Mouse (Mus musculus) embryonic stem cell, embryonic (primary cell): ENCODE data around the gene Psg19.
"Not testable (repeated sequence)": the region's sequence is repeated elsewhere in the genome, so short reads cannot be mapped to it uniquely, and the experiment has no call there.

Source experiments
- CTCF ChIA-PET, 4 experiments: fragments of 300-600 bp in 2 of 4; fragments of 350-600 bp in 2 of 4; sonication (Branson Sonifier 250); formaldehyde crosslinking; loops; one replicate each; lab custom pipeline; 2022; ENCODE audit warnings: inconsistent platforms in 2 of 4; lab: Charles Lee
- POLR2A ChIA-PET, 4 experiments: fragments of 300-600 bp in 2 of 4; fragments of 350-600 bp in 2 of 4; sonication (Branson Sonifier 250); formaldehyde crosslinking; loops; one replicate each; lab custom pipeline; 2022; ENCODE audit warnings: antibody characterized with exemption in 4 of 4, inconsistent platforms in 1 of 4; lab: Charles Lee

Psg19 gene

DNA sequence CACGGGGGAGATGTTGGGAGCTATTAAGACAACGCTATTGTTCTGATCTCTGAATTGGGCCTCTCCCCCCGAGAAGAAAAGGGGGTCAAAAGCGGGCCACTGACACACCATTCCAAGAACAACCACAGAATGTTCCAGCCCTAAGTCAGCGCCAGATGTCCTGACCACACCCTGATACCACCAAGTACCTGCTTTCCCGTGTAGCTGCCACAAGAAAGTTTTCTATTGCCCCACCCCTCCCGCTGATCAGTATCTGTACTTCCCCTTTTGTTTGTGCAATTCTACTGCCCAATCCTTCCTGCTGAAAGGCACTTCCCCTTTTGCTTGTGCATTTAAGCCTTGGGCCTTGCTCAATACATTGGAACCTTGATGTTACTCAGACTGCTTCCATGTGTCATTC lies 38.2 kb downstream of the Psg19 start:
- POLR2A ChIA-PET: not testable (repeated sequence)
- CTCF ChIA-PET: interaction anchor here in 1 of 4 experiments (0.9 kb wide), 1 partner anchor 68 kb away, joined by 4 read pairs; no protein-coding TSS in a partner anchor

DNA sequence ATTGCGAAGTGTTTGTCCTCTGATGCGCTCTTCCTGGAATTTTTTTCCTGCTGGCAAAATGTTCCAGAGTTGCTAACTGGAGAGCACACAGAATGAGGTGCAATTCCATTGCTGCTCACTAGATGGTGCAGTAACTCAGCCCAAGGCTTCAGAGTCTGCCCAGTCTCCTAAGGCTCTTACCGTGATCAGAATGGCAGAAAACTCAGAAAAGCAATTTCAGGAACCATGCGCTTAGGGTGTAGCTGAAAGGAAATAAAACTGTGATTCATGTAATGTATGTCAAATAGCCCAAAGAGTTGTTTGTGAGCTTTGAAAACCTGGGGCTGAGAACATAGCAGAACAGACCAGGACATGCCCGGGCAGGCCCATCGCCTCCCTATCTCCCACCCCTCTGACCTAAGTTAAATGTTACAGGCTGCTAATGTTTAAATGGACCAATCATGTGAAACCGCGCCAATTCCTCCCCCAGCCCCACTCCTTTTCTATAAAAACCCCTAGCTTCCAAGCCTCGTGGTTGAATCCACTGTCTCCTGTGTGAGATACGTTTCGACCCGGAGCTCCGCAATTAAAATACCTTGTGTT lies 48.3 kb downstream of the Psg19 start:
- ChIA-PET CTCF (interaction anchor here in 1 of 4 experiments (1.1 to 1.3 kb wide), 3 partner anchors 31 to 49 kb away, joined by 3 to 5 read pairs (median 3); partner anchors contain the start of gene Psg19), POLR2A (interaction anchor here in 1 of 4 experiments (1.5 kb wide), 1 partner anchor 11 kb away, joined by 4 read pairs; no protein-coding TSS in a partner anchor)

DNA sequence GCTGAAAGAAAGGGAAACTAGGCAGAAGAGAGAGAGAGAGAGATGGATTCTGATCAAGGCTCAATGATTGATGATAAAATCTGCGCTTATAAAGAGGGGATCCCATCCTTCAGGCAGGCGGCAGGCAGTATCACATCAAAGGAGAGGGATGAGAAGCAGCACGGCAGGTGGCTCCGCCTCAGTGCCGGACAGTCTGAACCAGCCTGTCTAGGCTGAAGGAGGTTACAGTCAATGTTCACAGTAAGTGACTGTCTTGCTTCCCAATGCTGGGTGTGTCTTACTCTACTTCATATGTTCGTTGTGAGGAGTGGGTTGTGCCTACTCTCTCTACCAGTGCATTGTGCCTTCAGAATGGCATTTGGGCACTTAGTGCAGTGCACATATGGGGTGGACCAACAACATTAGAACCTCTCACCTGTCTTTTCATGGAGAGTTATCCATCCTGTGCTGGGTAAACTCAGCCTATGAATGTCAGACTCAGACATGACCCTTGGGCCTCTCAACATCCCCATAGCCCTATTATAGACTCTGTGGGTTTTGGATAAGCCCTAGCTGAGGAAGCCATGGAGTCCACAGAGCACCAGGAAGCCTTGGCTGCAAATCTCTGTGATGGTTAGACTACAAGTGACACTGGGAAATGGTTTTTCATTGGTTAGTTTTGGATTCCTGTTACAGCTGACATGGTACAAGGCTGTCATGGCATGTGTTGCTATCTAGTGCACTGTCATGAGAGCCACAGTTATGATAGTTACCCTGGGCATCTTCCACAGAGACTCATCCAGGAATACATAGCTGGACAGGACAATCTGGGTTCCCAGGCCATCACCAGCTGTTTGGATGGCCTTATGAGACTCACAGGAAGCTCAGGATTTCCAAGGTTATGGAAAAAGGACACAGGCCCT lies 49.1 kb downstream of the Psg19 start:
- CTCF ChIA-PET: interaction anchor here in 3 of 4 experiments (0.6 to 1.3 kb wide), 5 partner anchors 15 to 79 kb away, joined by 3 to 6 read pairs (median 3); partner anchors contain the start of gene Psg19 (in 1 of the 3)

DNA sequence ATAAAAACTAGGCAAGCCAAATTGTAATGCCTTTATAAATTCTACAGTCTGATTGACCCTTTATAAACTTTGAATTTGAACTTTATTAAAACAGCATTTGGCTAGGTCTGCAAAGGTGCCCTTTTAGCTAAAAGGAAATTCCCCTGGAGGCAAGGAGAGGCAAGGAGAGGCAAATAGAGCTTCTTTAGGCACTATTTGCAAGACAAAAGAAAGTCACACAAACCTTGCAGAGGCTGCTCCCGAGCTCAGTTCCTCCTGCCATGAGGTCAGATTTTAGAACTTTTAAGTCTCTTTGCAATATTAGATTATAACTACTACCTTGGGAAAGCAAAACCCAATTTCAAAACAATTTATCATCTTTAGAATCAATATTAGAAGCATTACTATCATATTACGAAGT lies 50.9 kb downstream of the Psg19 start:
- ChIA-PET POLR2A (interaction anchor here in 1 of 4 experiments (1.2 to 2.8 kb wide), 2 partner anchors 98 to 125 kb away, joined by 5 to 9 read pairs; no protein-coding TSS in a partner anchor), CTCF (interaction anchor here in 1 of 4 experiments (1.4 kb wide), 1 partner anchor 145 kb away, joined by 3 read pairs; no protein-coding TSS in a partner anchor)

More for the DNA sequence above, 49.1 kb downstream of the Psg19 start:
- POLR2A ChIA-PET: interaction anchor here in 2 of 4 experiments (0.6 to 1.5 kb wide), 2 partner anchors 12 to 213 kb away, joined by 3 to 4 read pairs; no protein-coding TSS in a partner anchor

DNA sequence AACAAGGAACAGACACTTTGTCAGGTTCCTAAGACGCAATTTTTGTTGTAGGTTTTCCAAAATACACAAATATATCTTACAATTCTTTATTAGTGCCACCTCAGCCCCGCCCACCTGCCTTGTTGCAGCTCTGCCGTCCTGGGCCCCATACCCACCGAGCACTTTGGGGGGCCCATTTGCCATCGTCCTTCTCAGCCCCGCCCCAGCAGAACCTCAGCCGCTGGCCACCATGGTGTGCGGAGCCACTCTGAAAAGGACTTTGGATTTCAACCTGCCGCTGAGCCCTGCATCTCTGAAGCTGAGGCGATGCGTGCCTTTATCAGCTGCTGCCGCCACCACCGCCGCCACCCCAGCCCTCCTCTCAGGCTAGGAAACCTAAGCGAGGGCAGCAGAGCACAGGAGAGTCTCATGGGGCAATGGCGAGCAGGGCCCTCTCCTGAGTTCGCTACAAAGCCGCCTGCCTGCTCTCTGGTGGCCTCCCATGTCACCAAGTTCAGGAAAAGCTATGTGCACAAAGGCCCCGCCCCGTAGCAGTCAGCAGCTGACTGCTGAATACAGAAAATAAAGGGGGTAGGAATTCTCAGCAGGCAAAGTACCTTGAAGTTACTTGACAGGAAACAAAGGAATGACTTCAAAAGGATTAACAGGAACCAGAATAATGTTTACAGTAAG lies 52.0 kb downstream of the Psg19 start:
- ChIA-PET POLR2A (interaction anchor here in 2 of 4 experiments (0.9 to 2.8 kb wide), 4 partner anchors 9 to 126 kb away, joined by 4 to 9 read pairs (median 5); no protein-coding TSS in a partner anchor), CTCF (interaction anchor here in 3 of 4 experiments (0.5 to 1.4 kb wide), 3 partner anchors 122 to 544 kb away, joined by 3 read pairs; no protein-coding TSS in a partner anchor)
